Mouse (Mus musculus) hindbrain, embryonic 14.5 days (tissue): ENCODE results near the gene Pepd. TPM values are rescaled to one million over a fixed set of nuclear protein-coding genes. Genes with fewer than 3 reads are reported as not detected.
A peak's percentile ranks its signal among the peaks of the same experiment; 100 is the strongest.

Experiments
- ATAC-seq: fragments of 200-750 bp; cut with Nextera tagmentation; 2 replicates; pipeline ENCODE4 v1.8.0; 2017; ENCODE audit warnings: moderate number of reproducible peaks, mild to moderate bottlenecking, moderate TSS enrichment, moderate library complexity; ENCODE audit not compliant: low FRiP score
- DNase-seq: peaks from one replicate; pipeline ENCODE4 v3.0.0-alpha.2; 2015; ENCODE audit warnings: low spot score
- H3K27ac ChIP-seq: fragments of 300-500 bp; sonication (generic); 2 replicates; pipeline ENCODE4 v1.5.1; 2014; ENCODE audit warnings: mild to moderate bottlenecking, moderate library complexity
- H3K27me3 ChIP-seq: fragments of 300-500 bp; sonication (generic); 2 replicates; pipeline ENCODE4 v1.6.1; 2014; ENCODE audit warnings: mild to moderate bottlenecking, low read length, mixed read lengths; ENCODE audit not compliant: control insufficient read depth, insufficient read depth
- H3K36me3 ChIP-seq: fragments of 300-500 bp; sonication (generic); replicated peaks from 2 replicates; pipeline ENCODE4 v1.6.1; 2014; ENCODE audit not compliant: control insufficient read depth, insufficient read depth
- H3K4me1 ChIP-seq: fragments of 300-500 bp; sonication (generic); replicated peaks from 2 replicates; pipeline ENCODE4 v1.6.1; 2014; ENCODE audit warnings: antibody characterized with exemption, low read length, mixed read lengths; ENCODE audit not compliant: control insufficient read depth, insufficient read depth
- H3K4me2 ChIP-seq: fragments of 300-500 bp; sonication (generic); replicated peaks from 2 replicates; pipeline ENCODE4 v1.6.1; 2014; ENCODE audit warnings: mild to moderate bottlenecking, moderate library complexity
- H3K4me3 ChIP-seq: fragments of 300-500 bp; sonication (generic); replicated peaks from 2 replicates; pipeline ENCODE4 v1.5.1; 2014; ENCODE audit warnings: mild to moderate bottlenecking, low read length
- H3K9ac ChIP-seq: fragments of 300-500 bp; sonication (generic); 2 replicates; pipeline ENCODE4 v1.6.1; 2014
- H3K9me3 ChIP-seq: fragments of 300-500 bp; sonication (generic); 2 replicates; pipeline ENCODE4 v1.6.1; 2016; ENCODE audit warnings: low read length; ENCODE audit not compliant: control insufficient read depth
- WGBS: fragments of 180-500 bp; shearing (Covaris S2); extraction: QIAGEN DNeasy Blood & Tissue Kit; methylation state at CpG from one replicate; pipeline ENCODE4 v1.1.7; 2014; 5-methylcytosine and 5-hydroxymethylcytosine counted together
- polyA plus RNA-seq: library from polyadenylated mRNA; unstranded; fragments of >200 nt; fragmentation: Nextera tagmentation; extraction: Ambion mirVana; gene quantifications from 2 replicates; pipeline ENCODE4 v1.2.1, GENCODE M21; 2014

The Pepd gene
- polyA plus RNA-seq, 1 experiment from 2014 or later, result 63.8 TPM

DNA sequence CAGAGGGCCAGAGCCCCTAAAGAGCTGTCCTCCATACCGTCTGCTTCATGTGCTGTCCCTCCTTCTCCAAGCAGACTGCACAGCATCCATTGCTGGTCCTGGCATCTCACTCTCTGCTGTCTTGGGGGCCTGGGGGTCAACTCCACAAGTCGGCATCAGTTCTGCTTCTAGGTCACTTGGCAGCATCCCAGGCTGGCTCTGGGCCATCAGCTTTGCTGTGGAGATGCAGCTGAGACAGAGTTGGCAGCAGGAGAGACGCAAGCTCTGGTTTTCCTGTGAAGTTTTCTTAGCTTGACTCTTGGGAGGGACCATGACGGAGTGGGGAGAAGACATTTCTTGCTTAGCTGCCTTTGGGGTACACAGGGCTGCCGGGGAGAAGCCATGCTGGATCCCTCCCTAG, 13.0 kb downstream of the Pepd start:
- H3K27ac ChIP-seq, result no peak overlapping the region
- H3K4me1 ChIP-seq, result peaks cover 17% of the 10 kb centered on the region
- no peaks in the 10 kb centered on the region for H3K27me3 ChIP-seq
- no peaks in the 10 kb centered on the region for H3K9me3 ChIP-seq
- DNase-seq (peak; percentile 60), ATAC-seq (no peak)
- 66% methylated on average over 5 of the region's 5 CpGs for WGBS
- peaks cover 6% of the 10 kb centered on the region; the same call in 1 of the 2 replicates for H3K36me3 ChIP-seq
- H3K4me3 ChIP-seq, result no peak overlapping the region
- H3K4me2 ChIP-seq, result no peak overlapping the region
- no peak overlapping the region for H3K9ac ChIP-seq

DNA sequence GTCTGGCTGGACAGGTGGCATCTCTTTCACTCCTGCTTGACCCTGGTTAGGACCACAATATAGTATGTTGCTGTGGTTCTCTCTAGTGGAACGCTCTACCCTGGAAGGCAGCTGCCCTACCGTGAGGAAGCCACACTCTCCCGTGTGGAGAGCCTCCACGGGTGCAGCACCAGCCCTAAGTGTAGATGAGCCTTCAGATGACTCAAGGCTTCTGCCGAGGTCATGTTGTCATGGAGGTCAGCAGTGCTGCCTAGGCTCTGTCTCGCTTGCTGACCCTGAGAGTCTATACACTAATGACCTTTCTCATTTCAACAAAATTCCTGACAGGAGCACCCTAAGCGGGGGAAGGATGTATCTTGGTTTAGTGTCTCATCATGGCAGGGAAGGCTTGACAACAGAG, 13.8 kb downstream of the Pepd start:
- Histone ChIP-seq H3K9ac (no peak overlapping the region), H3K9me3 (no peaks in the 10 kb centered on the region), H3K27me3 (no peaks in the 10 kb centered on the region), H3K4me2 (no peak overlapping the region), H3K36me3 (peaks cover 6% of the 10 kb centered on the region; the same call in 1 of the 2 replicates), H3K4me3 (no peak overlapping the region), H3K27ac (no peak overlapping the region), H3K4me1 (peaks cover 17% of the 10 kb centered on the region)
- DNase-seq (no peak), ATAC-seq (no peak)
- 89% methylated on average over 7 of the region's 7 CpGs for WGBS

DNA sequence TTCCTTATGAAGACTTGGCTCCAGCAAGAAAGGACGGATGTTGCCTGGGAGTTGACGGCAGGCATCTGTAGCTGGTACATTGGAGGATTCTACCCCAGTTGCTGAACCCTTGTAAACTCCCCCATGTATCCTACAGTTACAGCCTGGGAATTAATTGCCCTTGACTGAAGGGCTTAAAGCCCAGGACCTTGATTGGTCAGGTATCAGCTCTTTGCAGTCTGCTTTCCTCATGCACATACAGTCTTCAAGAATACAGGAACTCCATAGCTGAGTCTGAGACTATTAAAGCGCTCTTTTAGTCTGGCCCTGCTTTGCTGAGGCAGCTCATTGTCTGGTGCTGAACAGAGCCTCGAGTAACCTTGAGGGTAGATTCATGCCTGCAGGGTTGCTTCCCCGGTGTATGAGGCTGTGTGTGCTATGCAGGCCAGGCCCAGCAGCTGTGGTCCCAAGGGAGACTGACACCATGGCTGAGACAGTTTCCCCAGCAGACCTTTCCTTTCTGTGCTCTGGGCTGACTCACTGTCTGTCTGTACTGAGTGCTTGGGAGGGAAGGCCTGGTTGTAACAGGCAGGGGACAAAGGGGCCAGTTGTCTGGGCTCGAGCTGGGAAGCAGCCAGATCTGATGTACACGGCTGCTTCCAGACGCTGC, 17.6 kb downstream of the Pepd start:
- Histone ChIP-seq H3K9ac (no peak overlapping the region), H3K4me1 (peaks cover 17% of the 10 kb centered on the region), H3K4me3 (no peak overlapping the region), H3K27me3 (no peaks in the 10 kb centered on the region), H3K36me3 (0 out of 2 replicates have a peak, but pooled peaks cover 6% of the 10 kb centered on the region), H3K9me3 (no peaks in the 10 kb centered on the region), H3K4me2 (no peak overlapping the region), H3K27ac (peak overlapping the region; percentile 65)
- ATAC-seq (peak; percentile 58), DNase-seq (no peak)
- WGBS, result 38% methylated on average over 8 of the region's 8 CpGs

DNA sequence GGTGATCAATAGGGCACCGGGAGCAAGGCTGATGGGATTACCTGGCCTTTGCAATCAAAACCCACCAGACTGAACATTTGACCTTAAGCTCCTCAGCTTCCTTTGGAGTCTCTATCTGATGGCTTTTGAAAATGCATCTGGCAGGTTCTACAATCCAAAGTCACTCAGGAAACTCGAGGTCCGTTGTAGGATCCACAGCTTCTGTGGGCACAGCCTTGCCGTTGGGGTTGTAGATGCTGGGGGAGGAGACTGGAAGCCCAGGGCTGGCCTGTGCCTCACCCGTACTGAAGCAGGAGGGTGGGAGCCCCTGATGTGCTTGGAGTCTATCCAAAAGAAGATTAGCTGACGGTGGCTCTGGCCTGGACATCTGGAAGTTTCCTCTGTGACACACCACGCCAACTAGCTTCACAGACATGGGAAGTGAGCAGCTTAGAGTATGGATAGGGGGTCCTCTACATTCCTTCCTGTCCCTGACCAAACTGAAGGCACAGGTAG, 18.1 kb downstream of the Pepd start:
- Histone ChIP-seq H3K27me3 (no peaks in the 10 kb centered on the region), H3K4me1 (peaks cover 13% of the 10 kb centered on the region), H3K4me2 (no peak overlapping the region), H3K9me3 (no peaks in the 10 kb centered on the region), H3K27ac (no peak overlapping the region), H3K9ac (no peak overlapping the region), H3K36me3 (0 out of 2 replicates have a peak, but pooled peaks cover 6% of the 10 kb centered on the region), H3K4me3 (no peak overlapping the region)
- WGBS, result 50% methylated on average over 7 of the region's 7 CpGs
- ATAC-seq (0 out of 2 replicates have a peak, but pooled peaks have one; percentile 7), DNase-seq (no peak)

DNA sequence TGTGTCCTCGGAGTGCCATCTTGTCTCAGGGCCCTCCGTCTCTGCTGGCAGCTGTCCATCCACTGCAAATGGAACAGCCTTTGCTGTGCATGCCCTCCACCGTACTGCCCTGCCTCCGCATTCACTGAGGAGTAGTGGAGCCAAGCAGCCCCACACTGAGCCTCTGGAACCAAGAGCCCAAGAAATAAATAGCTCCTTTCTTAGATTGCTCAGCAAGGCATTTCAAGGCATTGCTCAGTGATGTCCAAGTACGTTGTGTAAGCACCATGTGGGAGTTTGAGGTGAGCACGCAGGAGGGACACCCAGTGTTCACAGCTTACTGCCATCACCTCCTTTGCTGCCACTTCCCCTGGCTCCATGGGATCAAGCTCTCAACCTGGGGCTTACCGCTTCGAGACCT, 20.5 kb downstream of the Pepd start:
- Histone ChIP-seq H3K9me3 (peaks cover 5% of the 10 kb centered on the region; the same call in 1 of the 2 replicates), H3K9ac (no peak overlapping the region), H3K4me2 (no peak overlapping the region), H3K4me3 (no peak overlapping the region), H3K36me3 (peaks cover 7% of the 10 kb centered on the region; the same call in 1 of the 2 replicates), H3K27me3 (no peaks in the 10 kb centered on the region), H3K4me1 (peaks cover 11% of the 10 kb centered on the region), H3K27ac (no peak overlapping the region)
- DNase-seq (no peak), ATAC-seq (no peak)
- WGBS, result 87% methylated on average over 8 of the region's 8 CpGs

DNA sequence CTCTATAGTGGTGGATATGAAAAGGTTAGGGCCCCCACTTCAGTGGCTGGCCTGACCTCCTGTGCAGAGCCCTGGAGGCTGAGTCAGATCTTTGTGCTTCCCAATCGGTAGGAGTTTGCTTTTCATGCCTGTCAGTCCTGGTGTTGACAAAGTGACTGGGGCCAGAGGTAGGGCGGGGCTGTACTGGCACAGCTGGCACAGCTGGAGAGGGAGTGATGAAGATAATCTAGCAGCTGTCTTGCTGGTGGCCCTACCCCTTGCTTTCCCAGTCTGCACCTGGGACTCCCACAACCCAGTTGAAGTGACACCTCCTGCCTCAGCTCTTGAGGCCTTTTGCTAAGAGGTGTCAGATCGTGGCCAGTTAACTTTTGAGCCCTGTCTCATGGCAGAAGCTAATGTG, 21.0 kb downstream of the Pepd start:
- Histone ChIP-seq H3K9ac (no peak overlapping the region), H3K27ac (no peak overlapping the region)
- 62% methylated on average over 3 of the region's 3 CpGs for WGBS

DNA sequence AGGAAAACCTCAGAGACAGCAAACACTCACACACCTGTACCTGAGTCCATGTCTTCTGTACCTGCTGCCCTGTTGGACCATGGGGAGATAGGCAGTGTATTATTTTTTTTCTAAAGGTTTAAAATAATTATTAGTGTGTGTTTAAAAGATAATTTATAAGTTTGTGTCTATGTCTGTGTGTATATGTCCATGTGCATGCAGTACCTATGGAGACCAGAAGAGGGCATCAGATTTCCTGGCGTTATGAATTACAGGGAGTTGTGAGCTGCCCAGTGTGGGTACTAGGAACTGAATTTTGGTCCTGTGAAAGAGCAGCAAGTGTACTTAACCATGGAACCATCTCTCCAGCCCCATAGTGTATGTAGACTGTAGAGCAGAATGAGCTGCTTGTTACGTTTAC, 24.2 kb downstream of the Pepd start:
- 92% methylated on average over 2 of the region's 2 CpGs for WGBS
- Histone ChIP-seq H3K4me1 (peaks cover 27% of the 10 kb centered on the region), H3K27ac (no peak overlapping the region), H3K4me3 (no peak overlapping the region), H3K4me2 (no peak overlapping the region), H3K9me3 (peaks cover 5% of the 10 kb centered on the region; the same call in 1 of the 2 replicates), H3K27me3 (no peaks in the 10 kb centered on the region), H3K9ac (no peak overlapping the region), H3K36me3 (peaks cover 7% of the 10 kb centered on the region; the same call in 1 of the 2 replicates)
- ATAC-seq (no peak), DNase-seq (no peak)

More for the DNA sequence above, 21.0 kb downstream of the Pepd start:
- peaks cover 7% of the 10 kb centered on the region; the same call in 1 of the 2 replicates for H3K36me3 ChIP-seq
- peaks cover 5% of the 10 kb centered on the region; the same call in 1 of the 2 replicates for H3K9me3 ChIP-seq
- no peak overlapping the region for H3K4me2 ChIP-seq
- no peak overlapping the region for H3K4me3 ChIP-seq
- peaks cover 11% of the 10 kb centered on the region for H3K4me1 ChIP-seq
- H3K27me3 ChIP-seq, result no peaks in the 10 kb centered on the region
- ATAC-seq, result no peak
- no peak for DNase-seq

DNA sequence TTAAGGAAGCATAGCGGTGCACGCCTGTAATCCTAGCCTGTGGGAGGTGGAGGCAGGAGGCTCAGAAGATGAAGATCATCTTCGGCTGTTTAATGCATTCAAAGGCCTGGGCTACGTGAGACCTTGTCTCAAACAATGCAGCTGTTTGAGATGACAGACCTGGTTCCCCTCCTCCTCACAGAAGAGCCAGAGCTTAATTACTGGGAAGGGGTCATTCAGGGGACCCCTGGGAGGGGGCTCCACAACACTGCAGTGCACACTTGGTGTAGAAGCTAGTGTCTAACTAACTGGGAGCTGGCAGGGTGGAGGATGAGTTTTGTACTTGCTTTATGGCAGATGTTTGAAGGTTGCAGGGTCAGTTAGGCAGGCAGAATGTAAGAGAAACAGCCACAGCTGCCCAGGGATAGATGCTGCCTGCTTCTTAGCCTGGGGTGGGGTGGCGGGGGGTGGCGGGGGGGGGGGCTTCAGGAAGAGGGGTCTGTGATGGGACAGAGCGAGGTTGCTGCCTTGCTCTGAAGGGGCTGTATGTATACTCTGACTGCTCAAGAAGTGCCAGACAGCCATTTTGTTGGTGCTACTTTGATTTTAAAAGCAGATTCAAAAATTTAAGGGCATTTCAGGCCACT, 26.6 kb downstream of the Pepd start:
- Histone ChIP-seq H3K9me3 (peaks cover 5% of the 10 kb centered on the region; the same call in 1 of the 2 replicates), H3K27ac (peak overlapping the region; percentile 68), H3K36me3 (peaks cover 7% of the 10 kb centered on the region; the same call in 1 of the 2 replicates), H3K9ac (no peak overlapping the region), H3K27me3 (no peaks in the 10 kb centered on the region), H3K4me1 (peaks cover 30% of the 10 kb centered on the region), H3K4me2 (no peak overlapping the region), H3K4me3 (no peak overlapping the region)
- peak; percentile 25; the same call in 1 of the 2 replicates for ATAC-seq
- no peak for DNase-seq
- 26% methylated on average over 7 of the region's 7 CpGs for WGBS

DNA sequence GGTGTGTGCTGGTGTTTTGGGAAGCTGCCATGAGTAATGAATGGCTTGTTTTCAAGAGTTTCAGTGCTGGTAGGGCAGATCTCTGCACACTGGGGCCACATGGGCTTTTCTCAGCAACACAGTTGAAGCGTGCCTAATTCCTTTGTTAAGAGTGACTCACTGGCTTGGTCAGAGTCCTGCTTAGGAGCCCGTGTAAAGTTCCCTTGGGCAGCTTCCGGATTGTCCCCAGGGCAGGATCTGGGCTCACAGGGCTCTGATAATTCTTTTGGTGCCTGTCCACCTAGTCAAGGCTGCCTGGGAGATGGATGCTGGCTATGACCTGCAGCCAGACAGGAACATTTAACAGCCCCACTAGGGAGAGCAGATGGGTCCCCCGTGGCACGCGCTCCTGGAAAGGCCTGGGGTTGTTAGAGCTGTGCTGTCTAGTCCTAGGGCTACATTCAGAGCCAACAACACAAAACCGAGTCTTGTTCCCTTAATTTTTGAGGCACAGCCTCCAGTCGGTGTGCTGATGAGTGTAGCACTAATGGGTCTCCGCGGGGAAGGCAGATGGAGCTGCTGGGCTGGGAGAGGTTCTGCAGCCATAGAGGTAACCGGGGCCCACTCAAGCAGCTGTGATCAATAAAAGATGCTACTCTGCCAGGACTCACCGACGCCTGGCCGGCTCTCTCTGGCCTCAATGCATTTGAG, 27.2 kb downstream of the Pepd start:
- Histone ChIP-seq H3K9ac (no peak overlapping the region; the same call in 1 of the 2 replicates), H3K27me3 (no peaks in the 10 kb centered on the region), H3K4me2 (no peak overlapping the region), H3K4me1 (peaks cover 30% of the 10 kb centered on the region), H3K36me3 (peaks cover 7% of the 10 kb centered on the region; the same call in 1 of the 2 replicates), H3K4me3 (no peak overlapping the region), H3K27ac (peak overlapping the region; percentile 68), H3K9me3 (peaks cover 5% of the 10 kb centered on the region; the same call in 1 of the 2 replicates)
- 7% methylated on average over 14 of the region's 14 CpGs for WGBS
- DNase-seq, result peak; percentile 47
- ATAC-seq, result peak; percentile 74
